8 mouse cellular contexts compared by ENCODE assay signal in the genomic region with DNA sequence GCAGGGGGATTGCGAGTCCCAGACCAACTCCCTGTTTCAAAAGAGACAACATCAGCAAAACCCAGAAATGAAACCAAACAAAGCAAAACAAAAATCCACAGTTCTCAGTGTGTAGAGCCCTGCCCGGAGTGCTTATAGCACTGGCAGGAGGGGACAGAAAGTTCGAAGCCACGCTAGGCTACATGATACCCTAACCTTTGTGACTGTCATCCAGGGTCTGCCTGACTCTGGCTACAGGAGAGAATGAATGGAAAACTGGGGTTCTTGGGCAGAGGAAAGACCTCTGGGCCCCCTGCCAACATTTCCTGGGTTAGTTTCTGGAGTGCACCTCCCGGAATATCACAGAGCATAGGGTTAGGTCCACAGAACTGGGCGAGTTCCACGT. TPM values are rescaled to one million over a fixed set of nuclear protein-coding genes. Genes with fewer than 3 reads are reported as not detected.
A peak's percentile ranks its signal among the peaks of the same experiment; 100 is the strongest.
DNase-seq lines count a peak whose midpoint lies in the region; ATAC-seq and TF ChIP-seq lines count a peak whose summit lies in the region.

No protein-coding gene starts in this region.

- peak; percentile 21 for ATAC-seq in forebrain, postnatal 0 days
- ATAC-seq in midbrain, embryonic 16.5 days = peak; percentile 39

- peak overlapping the region; percentile 86 for H3K27ac ChIP-seq in forebrain, postnatal 0 days (ENCODE audit: low read depth, low read length)
- peak overlapping the region; percentile 94 for H3K27ac ChIP-seq in limb, embryonic 10.5 days
- peak overlapping the region; percentile 89 for H3K27ac ChIP-seq in midbrain, embryonic 16.5 days (ENCODE audit: low read length)

- H3K9me3 ChIP-seq in forebrain, postnatal 0 days (ENCODE audit: low read length) = no peaks in the 10 kb centered on the region
- no peaks in the 10 kb centered on the region for H3K9me3 ChIP-seq in limb, embryonic 10.5 days (replicated peaks)
- no peaks in the 10 kb centered on the region for H3K9me3 ChIP-seq in midbrain, embryonic 16.5 days (replicated peaks; ENCODE audit: control insufficient read depth, low read length, poor library complexity, severe bottlenecking)

- DNase-seq in kidney, adult 11 months = peak; percentile 42
- no peak for DNase-seq in kidney, adult 18-20 months
- DNase-seq in c-Kit-positive CD71-positive TER-119-positive erythroid progenitor cells, embryonic 14.5 days (ENCODE audit: low spot score) = peak; percentile 51
- DNase-seq in forebrain, postnatal 0 days = no peak
- DNase-seq in limb, embryonic 10.5 days (ENCODE audit: low spot score) = no peak
- DNase-seq in thymus, postnatal 25 days = no peak
- DNase-seq in thymus, postnatal 0 days (ENCODE audit: low spot score) = no peak

- H3K4me1 ChIP-seq in forebrain, postnatal 0 days (ENCODE audit: insufficient read depth) = peaks cover 11% of the 10 kb centered on the region
- peaks cover 32% of the 10 kb centered on the region for H3K4me1 ChIP-seq in limb, embryonic 10.5 days
- H3K4me1 ChIP-seq in midbrain, embryonic 16.5 days (ENCODE audit: control insufficient read depth, insufficient read depth, low read length) = peaks cover 17% of the 10 kb centered on the region

- no peak for TF ChIP-seq CTCF in forebrain, postnatal 0 days (IDR thresholded peaks at IDR 0.05; ENCODE audit: low read depth)

- H3K4me3 ChIP-seq in forebrain, postnatal 0 days (ENCODE audit: low read depth, low read length) = peak overlapping the region; percentile 90
- H3K4me3 ChIP-seq in limb, embryonic 10.5 days = peak overlapping the region; percentile 80
- H3K4me3 ChIP-seq in midbrain, embryonic 16.5 days (ENCODE audit: low read depth, low read length) = peak overlapping the region; percentile 68

- H3K9ac ChIP-seq in forebrain, postnatal 0 days = peak overlapping the region; percentile 88
- H3K9ac ChIP-seq in midbrain, embryonic 16.5 days (ENCODE audit: low read depth, low read length) = peak overlapping the region; percentile 63

- peak overlapping the region; percentile 80 for H3K4me2 ChIP-seq in forebrain, postnatal 0 days (ENCODE audit: low read depth)
- H3K4me2 ChIP-seq in midbrain, embryonic 16.5 days (ENCODE audit: low read length) = peak overlapping the region; percentile 84

- WGBS in forebrain, postnatal 0 days = 60% methylated on average over 7 of the region's 7 CpGs
- 68% methylated on average over 7 of the region's 7 CpGs for WGBS in limb, embryonic 10.5 days
- 67% methylated on average over 7 of the region's 7 CpGs for WGBS in midbrain, embryonic 16.5 days

- no peaks in the 10 kb centered on the region for H3K27me3 ChIP-seq in forebrain, postnatal 0 days (ENCODE audit: insufficient read depth, low read length)
- H3K27me3 ChIP-seq in limb, embryonic 10.5 days (ENCODE audit: low read depth, poor library complexity, severe bottlenecking) = no peaks in the 10 kb centered on the region
- H3K27me3 ChIP-seq in midbrain, embryonic 16.5 days (ENCODE audit: control insufficient read depth, insufficient read depth, low read depth, low read length) = no peaks in the 10 kb centered on the region

- peaks cover 22% of the 10 kb centered on the region for H3K36me3 ChIP-seq in forebrain, postnatal 0 days (ENCODE audit: insufficient read depth)
- H3K36me3 ChIP-seq in limb, embryonic 10.5 days = peaks cover 35% of the 10 kb centered on the region
- H3K36me3 ChIP-seq in midbrain, embryonic 16.5 days (ENCODE audit: control insufficient read depth, insufficient read depth, low read length) = 0 out of 2 replicates have a peak, but pooled peaks cover 7% of the 10 kb centered on the region

RNA-seq across cellular contexts. Expression of gene Sirt6, which starts 0.2 kb away (rescaled TPM):
- 18.0 and 25.2 TPM in 2 replicates for total RNA-seq in forebrain, postnatal 0 days (2014; rRNA removed)
- 30.8 and 33.4 TPM in 2 replicates for polyA plus RNA-seq in forebrain, postnatal 0 days (2015; fragmentation: Nextera tagmentation; extraction: Ambion mirVana)
- 53.3 and 58.5 TPM in 2 replicates for polyA plus RNA-seq in limb, embryonic 10.5 days (2016; fragmentation: Nextera tagmentation; extraction: Ambion mirVana)
- polyA plus RNA-seq in midbrain, embryonic 16.5 days (2015; fragmentation: Nextera tagmentation; extraction: Ambion mirVana) = 51.3 and 52.3 TPM in 2 replicates
- 26.7 and 31.3 TPM in 2 replicates for polyA plus RNA-seq in thymus, postnatal 0 days (2015; fragmentation: Nextera tagmentation; extraction: Ambion mirVana)

RNA-seq across cellular contexts. Expression of gene Ankrd24, which starts 0.5 kb away (rescaled TPM):
- 45.9 and 63.6 TPM in 2 replicates for total RNA-seq in forebrain, postnatal 0 days (2014; rRNA removed)
- 11.4 and 13.0 TPM in 2 replicates for polyA plus RNA-seq in forebrain, postnatal 0 days (2015; fragmentation: Nextera tagmentation; extraction: Ambion mirVana)
- 8.0 and 8.6 TPM in 2 replicates for polyA plus RNA-seq in limb, embryonic 10.5 days (2016; fragmentation: Nextera tagmentation; extraction: Ambion mirVana)
- 18.4 and 18.6 TPM in 2 replicates for polyA plus RNA-seq in midbrain, embryonic 16.5 days (2015; fragmentation: Nextera tagmentation; extraction: Ambion mirVana)
- 2.2 and 2.3 TPM in 2 replicates for polyA plus RNA-seq in thymus, postnatal 0 days (2015; fragmentation: Nextera tagmentation; extraction: Ambion mirVana)

RNA-seq across cellular contexts. Expression of gene Gm10778, which starts 21.0 kb away (rescaled TPM):
- 5.9 and 9.5 TPM in 2 replicates for total RNA-seq in forebrain, postnatal 0 days (2014; rRNA removed)
- 2.3 and 3.4 TPM in 2 replicates for polyA plus RNA-seq in forebrain, postnatal 0 days (2015; fragmentation: Nextera tagmentation; extraction: Ambion mirVana)
- 4.2 and 5.1 TPM in 2 replicates for polyA plus RNA-seq in limb, embryonic 10.5 days (2016; fragmentation: Nextera tagmentation; extraction: Ambion mirVana)
- polyA plus RNA-seq in midbrain, embryonic 16.5 days (2015; fragmentation: Nextera tagmentation; extraction: Ambion mirVana) = 6.8 and 7.0 TPM in 2 replicates
- 4.4 and 5.6 TPM in 2 replicates for polyA plus RNA-seq in thymus, postnatal 0 days (2015; fragmentation: Nextera tagmentation; extraction: Ambion mirVana)

RNA-seq across cellular contexts. Expression of gene BC025920, which starts 21.8 kb away (rescaled TPM):
- 3.8 and 4.7 TPM in 2 replicates for total RNA-seq in forebrain, postnatal 0 days (2014; rRNA removed)
- 1.4 TPM in 2 replicates for polyA plus RNA-seq in forebrain, postnatal 0 days (2015; fragmentation: Nextera tagmentation; extraction: Ambion mirVana)
- 1.4 TPM in 2 replicates for polyA plus RNA-seq in limb, embryonic 10.5 days (2016; fragmentation: Nextera tagmentation; extraction: Ambion mirVana)
- 1.9 and 2.0 TPM in 2 replicates for polyA plus RNA-seq in midbrain, embryonic 16.5 days (2015; fragmentation: Nextera tagmentation; extraction: Ambion mirVana)
- polyA plus RNA-seq in thymus, postnatal 0 days (2015; fragmentation: Nextera tagmentation; extraction: Ambion mirVana) = 0.85 and 0.98 TPM in 2 replicates

RNA-seq across cellular contexts. Expression of gene Tle6, which starts 27.0 kb away (rescaled TPM):
- total RNA-seq in forebrain, postnatal 0 days (2014; rRNA removed) = 8.7 and 14.1 TPM in 2 replicates
- 4.2 and 5.1 TPM in 2 replicates for polyA plus RNA-seq in forebrain, postnatal 0 days (2015; fragmentation: Nextera tagmentation; extraction: Ambion mirVana)
- 12.6 and 15.5 TPM in 2 replicates for polyA plus RNA-seq in limb, embryonic 10.5 days (2016; fragmentation: Nextera tagmentation; extraction: Ambion mirVana)
- polyA plus RNA-seq in midbrain, embryonic 16.5 days (2015; fragmentation: Nextera tagmentation; extraction: Ambion mirVana) = 4.3 and 5.2 TPM in 2 replicates
- 3.7 and 4.8 TPM in 2 replicates for polyA plus RNA-seq in thymus, postnatal 0 days (2015; fragmentation: Nextera tagmentation; extraction: Ambion mirVana)

Comparison
In these comparisons a context has a peak if more than half of its experiments do, and no peak if none do; other contexts are left out.
1. DNase-seq: peak in kidney, adult 11 months (single experiment) and c-Kit-positive CD71-positive TER-119-positive erythroid progenitor cells, embryonic 14.5 days (single experiment); none in kidney, adult 18-20 months (single experiment), forebrain, postnatal 0 days (single experiment), limb, embryonic 10.5 days (single experiment), thymus, postnatal 25 days (single experiment) and thymus, postnatal 0 days (single experiment).
2. Peak in every context shown above with its lines, with median percentiles within 50 percentile points of each other: H3K27ac ChIP-seq and H3K4me3 ChIP-seq.